Mouse (Mus musculus) forebrain, postnatal 0 days (tissue): Measurements from ENCODE around the gene Bcl2l1. TPM values are rescaled to one million over a fixed set of nuclear protein-coding genes. Genes with fewer than 3 reads are reported as not detected.

Experiments
- ATAC-seq: fragments of 200-750 bp; cut with Nextera tagmentation; 2 replicates; pipeline ENCODE4 v1.8.0; 2017; ENCODE audit warnings: mild to moderate bottlenecking, moderate library complexity
- DNase-seq: peaks from one replicate; pipeline ENCODE4 v3.0.0-alpha.2; 2015
- H3K27ac ChIP-seq: fragments of 300-500 bp; sonication (generic); 2 replicates; pipeline ENCODE4 v1.5.1; 2014; ENCODE audit warnings: low read depth, mild to moderate bottlenecking, antibody characterized with exemption, low read length, moderate library complexity, mixed read lengths
- H3K27me3 ChIP-seq: fragments of 300-500 bp; sonication (generic); 2 replicates; pipeline ENCODE4 v1.6.1; 2014; ENCODE audit warnings: mild to moderate bottlenecking, low read length, mixed read lengths; ENCODE audit not compliant: insufficient read depth
- H3K36me3 ChIP-seq: fragments of 300-500 bp; sonication (generic); 2 replicates; pipeline ENCODE4 v1.6.1; 2014; ENCODE audit warnings: mild to moderate bottlenecking, moderate library complexity; ENCODE audit not compliant: insufficient read depth
- H3K4me1 ChIP-seq: fragments of 300-500 bp; sonication (generic); 2 replicates; pipeline ENCODE4 v1.6.1; 2014; ENCODE audit warnings: antibody characterized with exemption; ENCODE audit not compliant: insufficient read depth
- H3K4me2 ChIP-seq: fragments of 300-500 bp; sonication (generic); 2 replicates; pipeline ENCODE4 v1.6.1; 2014; ENCODE audit warnings: low read depth, mild to moderate bottlenecking, moderate library complexity
- H3K4me3 ChIP-seq: fragments of 300-500 bp; sonication (generic); 2 replicates; pipeline ENCODE4 v1.5.1; 2014; ENCODE audit warnings: low read depth, low read length, mixed read lengths
- H3K9ac ChIP-seq: fragments of 300-500 bp; sonication (generic); 2 replicates; pipeline ENCODE4 v1.6.1; 2014; ENCODE audit warnings: mild to moderate bottlenecking
- H3K9me3 ChIP-seq: fragments of 300-500 bp; sonication (generic); 2 replicates; pipeline ENCODE4 v1.6.1; 2016; ENCODE audit warnings: low read length
- CTCF ChIP-seq: sonication (generic); IDR thresholded peaks from 2 replicates; pipeline ENCODE4 v1.5.1; 2016; ENCODE audit warnings: antibody characterized with exemption, control low read depth, low read depth
- WGBS: fragments of 180-500 bp; shearing (Covaris S2); extraction: QIAGEN DNeasy Blood & Tissue Kit; methylation state at CpG from one replicate; pipeline ENCODE4 v1.1.7; 2014; 5-methylcytosine and 5-hydroxymethylcytosine counted together
- polyA plus RNA-seq: library from polyadenylated mRNA; unstranded; fragments of >200 nt; fragmentation: Nextera tagmentation; extraction: Ambion mirVana; gene quantifications from 2 replicates; pipeline ENCODE4 v1.2.1, GENCODE M21; 2015
- total RNA-seq: library from RNA; depleted of rRNA; stranded (reverse); fragments of >200 nt; gene quantifications from 2 replicates; pipeline ENCODE4 v1.2.3, GENCODE M21; 2014

The Bcl2l1 gene
- total and polyA plus RNA-seq, 2 experiments from 2014 or later, result 157 to 173 TPM

DNA sequence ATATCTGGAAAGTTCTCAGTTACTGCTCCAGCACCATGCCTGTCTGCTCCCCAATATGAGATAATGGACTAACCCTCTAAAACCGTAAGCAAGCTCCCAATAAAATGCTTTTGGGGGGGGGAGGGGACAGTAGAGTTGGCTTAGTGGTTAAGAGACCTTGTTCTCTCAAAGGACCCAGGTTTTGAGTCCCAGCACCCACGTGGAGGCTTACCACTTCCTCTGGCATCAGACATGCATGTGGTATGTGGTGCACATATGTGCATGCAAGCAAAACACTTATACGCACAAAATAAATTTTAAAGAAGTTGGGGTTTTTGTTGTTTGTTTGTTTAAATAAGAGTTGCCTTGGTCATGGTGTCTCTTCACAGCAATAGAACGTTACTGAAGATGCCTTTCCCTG lies 56.2 kb downstream of the Bcl2l1 start:
- DNase-seq, result no peak

DNA sequence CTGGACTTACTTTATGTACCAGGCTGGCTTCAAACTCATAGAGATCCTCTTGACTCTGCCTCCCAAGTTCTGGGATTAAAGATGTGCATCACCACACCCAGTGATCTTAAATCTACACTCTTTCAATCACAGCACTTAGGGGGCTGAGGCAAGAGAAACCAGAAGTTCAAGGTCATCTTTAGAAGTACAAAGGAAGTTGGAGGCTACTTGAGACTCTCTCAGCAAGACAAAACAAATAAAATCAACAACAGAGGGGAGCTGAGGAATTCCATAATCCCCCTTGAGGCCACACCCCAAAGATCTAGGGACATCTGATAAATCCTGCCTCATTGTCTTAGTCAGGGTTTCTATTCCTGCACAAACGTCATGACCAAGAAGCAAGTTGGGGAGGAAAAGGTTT lies 59.3 kb downstream of the Bcl2l1 start:
- no peaks in the 10 kb centered on the region for H3K27me3 ChIP-seq
- H3K4me2 ChIP-seq, result no peak overlapping the region
- 33% methylated on average over 1 of the region's 1 CpGs for WGBS
- no peaks in the 10 kb centered on the region for H3K4me1 ChIP-seq
- no peaks in the 10 kb centered on the region for H3K36me3 ChIP-seq
- H3K27ac ChIP-seq, result no peak overlapping the region
- TF ChIP-seq CTCF, result no peak
- no peak overlapping the region for H3K9ac ChIP-seq
- H3K4me3 ChIP-seq, result no peak overlapping the region
- no peak for ATAC-seq
- no peak for DNase-seq
- H3K9me3 ChIP-seq, result no peaks in the 10 kb centered on the region

More for the DNA sequence above, 56.2 kb downstream of the Bcl2l1 start:
- no peak overlapping the region for H3K4me2 ChIP-seq
- no peak overlapping the region for H3K9ac ChIP-seq
- no peak for TF ChIP-seq CTCF
- no peak overlapping the region for H3K27ac ChIP-seq
- H3K36me3 ChIP-seq, result 0 out of 2 replicates have a peak, but pooled peaks cover 10% of the 10 kb centered on the region
- 78% methylated on average over 4 of the region's 4 CpGs for WGBS
- no peak overlapping the region for H3K4me3 ChIP-seq
- no peaks in the 10 kb centered on the region for H3K4me1 ChIP-seq
- H3K27me3 ChIP-seq, result no peaks in the 10 kb centered on the region
- no peaks in the 10 kb centered on the region for H3K9me3 ChIP-seq
- ATAC-seq, result no peak

GRCm38 (mm10) chr2:152771571-152771970 lies 60.0 kb downstream of the Bcl2l1 start:
- no peak overlapping the region for H3K4me2 ChIP-seq
- no peak for ATAC-seq
- TF ChIP-seq CTCF, result no peak
- no peak overlapping the region for H3K4me3 ChIP-seq
- no peaks in the 10 kb centered on the region for H3K27me3 ChIP-seq
- no peak overlapping the region for H3K27ac ChIP-seq
- WGBS, result 91% methylated on average over 9 of the region's 9 CpGs
- H3K4me1 ChIP-seq, result no peaks in the 10 kb centered on the region
- no peaks in the 10 kb centered on the region for H3K9me3 ChIP-seq
- DNase-seq, result no peak
- H3K36me3 ChIP-seq, result no peaks in the 10 kb centered on the region
- H3K9ac ChIP-seq, result no peak overlapping the region

- Histone ChIP-seq H3K27ac (no peak overlapping the region), H3K9ac (no peak overlapping the region), H3K4me2 (no peak overlapping the region), H3K9me3 (no peaks in the 10 kb centered on the region), H3K4me1 (no peaks in the 10 kb centered on the region), H3K4me3 (no peak overlapping the region), H3K36me3 (no peaks in the 10 kb centered on the region), H3K27me3 (no peaks in the 10 kb centered on the region)
- ATAC-seq, result no peak
- TF ChIP-seq CTCF, result no peak
- WGBS, result 85% methylated on average over 7 of the region's 7 CpGs
- no peak for DNase-seq
Observed at GRCm38 (mm10) chr2:152769677-152770076, 61.9 kb downstream of the Bcl2l1 start.

DNA sequence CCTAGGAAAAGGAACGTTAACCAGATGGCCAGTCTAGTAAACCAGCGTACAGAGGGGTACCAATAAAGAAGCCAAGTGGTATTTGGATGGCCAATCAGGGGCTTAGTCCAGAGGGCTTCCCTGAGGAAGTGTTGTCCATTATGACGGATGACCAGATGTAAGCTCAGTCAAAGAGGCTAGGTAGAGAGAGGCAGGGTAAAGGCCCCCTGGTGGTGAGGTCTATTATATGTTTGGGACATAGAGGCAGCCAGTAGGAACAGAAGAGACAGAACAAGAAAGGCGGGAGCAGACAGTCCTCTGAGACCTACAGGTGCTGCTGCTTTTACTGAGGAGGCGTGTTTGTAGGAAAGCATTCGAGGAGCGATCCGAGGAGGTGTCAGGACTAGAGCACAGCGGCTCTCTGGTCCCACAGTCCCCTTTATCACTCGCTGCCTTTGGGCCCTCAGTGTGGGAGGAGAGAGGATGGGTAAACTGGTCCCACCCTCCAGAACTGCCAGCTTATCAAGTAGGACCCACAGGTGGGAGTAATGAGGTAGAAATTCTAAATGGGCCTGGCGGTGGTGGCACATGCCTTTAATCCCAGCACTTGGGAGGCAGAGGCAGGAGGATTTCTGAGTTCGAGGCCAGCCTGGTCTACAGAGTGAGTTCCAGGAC lies 63.8 kb downstream of the Bcl2l1 start:
- no peak overlapping the region for H3K4me3 ChIP-seq
- no peaks in the 10 kb centered on the region for H3K27me3 ChIP-seq
- no peaks in the 10 kb centered on the region for H3K4me1 ChIP-seq
- H3K4me2 ChIP-seq, result no peak overlapping the region
- whole genome bisulfite sequencing, result 60% methylated on average over 12 of the region's 12 CpGs
- DNase-seq, result no peak
- TF ChIP-seq CTCF, result peak; percentile 46
- ATAC-seq, result no peak
- no peaks in the 10 kb centered on the region for H3K36me3 ChIP-seq
- no peak overlapping the region for H3K27ac ChIP-seq
- no peaks in the 10 kb centered on the region for H3K9me3 ChIP-seq
- H3K9ac ChIP-seq, result no peak overlapping the region

DNA sequence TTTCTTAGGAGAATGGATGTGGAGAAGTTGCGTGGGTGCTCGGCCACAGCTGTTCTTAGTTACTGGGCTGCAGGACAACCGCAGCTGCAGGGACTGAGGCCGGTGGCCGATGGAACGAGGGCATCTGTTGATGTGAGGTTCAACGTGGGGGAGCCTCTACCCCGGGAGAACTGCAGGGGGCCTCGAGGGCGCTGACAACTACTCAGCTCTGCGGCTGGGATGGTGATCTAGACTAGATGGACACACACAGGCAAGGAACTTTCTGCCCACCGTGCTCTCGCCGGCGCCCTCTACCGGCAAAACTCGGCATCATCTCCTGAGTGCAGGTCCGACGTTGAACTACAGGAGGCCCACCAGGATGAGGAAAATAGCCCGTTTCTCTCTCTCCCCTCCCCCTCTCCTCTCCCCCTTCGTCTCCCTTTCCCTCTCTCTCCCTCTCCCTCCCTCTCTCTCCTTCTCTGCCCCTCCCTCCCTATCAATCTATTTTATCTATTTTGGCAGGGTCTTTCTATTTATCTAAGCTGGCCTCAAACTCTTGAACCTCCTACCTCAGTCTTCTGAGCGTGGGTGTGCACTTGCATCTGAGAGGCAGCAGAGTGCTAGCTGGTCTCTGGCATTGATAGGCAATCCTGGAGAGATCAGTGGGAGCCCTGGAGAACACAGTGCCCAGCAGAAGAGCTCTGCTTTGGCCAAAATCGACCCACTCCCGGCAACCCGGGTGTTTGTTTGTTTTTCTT lies 65.0 kb downstream of the Bcl2l1 start:
- Histone ChIP-seq H3K9me3 (no peaks in the 10 kb centered on the region), H3K4me3 (no peak overlapping the region), H3K27ac (no peak overlapping the region), H3K4me2 (no peak overlapping the region), H3K4me1 (no peaks in the 10 kb centered on the region), H3K36me3 (no peaks in the 10 kb centered on the region), H3K27me3 (no peaks in the 10 kb centered on the region), H3K9ac (no peak overlapping the region)
- WGBS, result 22% methylated on average over 25 of the region's 25 CpGs
- ATAC-seq (peak; percentile 50), DNase-seq (peak; percentile 67)
- TF ChIP-seq CTCF, result peak; percentile 84

DNA sequence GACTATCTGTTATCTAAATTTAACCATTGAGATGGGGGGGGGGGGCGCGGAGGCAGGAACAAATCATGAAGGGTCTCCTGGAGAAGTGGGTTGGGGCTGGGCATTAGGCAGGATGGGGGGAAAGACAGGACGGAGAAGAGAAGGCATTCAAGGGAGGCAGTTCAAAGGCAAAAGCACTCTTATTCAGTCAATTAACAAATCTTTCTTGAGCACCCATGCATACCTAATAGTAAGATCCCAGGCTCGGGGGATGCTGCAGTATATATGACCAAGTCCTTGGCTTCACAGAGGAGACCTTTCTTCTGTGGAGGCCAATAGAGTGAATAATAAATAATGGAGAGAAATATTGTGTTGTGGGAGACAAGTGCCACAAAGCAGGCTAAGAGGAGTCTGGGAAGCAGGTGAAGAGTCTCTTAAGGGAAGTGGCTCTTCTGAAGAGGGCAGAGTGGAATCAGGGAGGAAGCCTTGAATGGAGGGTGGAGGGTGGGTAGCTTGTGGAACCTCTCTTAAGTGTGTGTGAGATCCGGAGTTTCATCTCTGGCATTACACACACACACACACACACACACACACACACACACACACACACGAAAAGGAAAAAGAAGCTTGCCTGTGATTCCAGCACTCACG lies 66.4 kb downstream of the Bcl2l1 start:
- no peaks in the 10 kb centered on the region for H3K36me3 ChIP-seq
- no peak overlapping the region for H3K4me3 ChIP-seq
- no peak overlapping the region for H3K27ac ChIP-seq
- H3K9me3 ChIP-seq, result no peaks in the 10 kb centered on the region
- H3K9ac ChIP-seq, result no peak overlapping the region
- ATAC-seq, result no peak
- H3K4me1 ChIP-seq, result no peaks in the 10 kb centered on the region
- no peaks in the 10 kb centered on the region for H3K27me3 ChIP-seq
- WGBS, result 24% methylated on average over 7 of the region's 7 CpGs
- peak overlapping the region; percentile 0; the same call in 1 of the 2 replicates for H3K4me2 ChIP-seq
- no peak for TF ChIP-seq CTCF
- no peak for DNase-seq
